Mouse (Mus musculus) heart, embryonic 14.5 days (tissue): ENCODE data around the gene Rab11fip3. TPM values are rescaled to one million over a fixed set of nuclear protein-coding genes. Genes with fewer than 3 reads are reported as not detected.

Experiments
- ATAC-seq: fragments of 200-750 bp; cut with Nextera tagmentation; 2 replicates; pipeline ENCODE4 v1.8.0; 2017; ENCODE audit warnings: low read depth, moderate TSS enrichment; ENCODE audit not compliant: insufficient number of reproducible peaks, insufficient read depth, low FRiP score
- H3K27ac ChIP-seq, 2 experiments: fragments of 200-500 bp in 1 of 2; fragments of 300-500 bp in 1 of 2; sonication (generic) in 1 of 2; replicated peaks in 1 of 2; 2 replicates each; pipeline ENCODE4 v1.5.1; 2012 to 2014; ENCODE audit warnings: low read depth in 2 of 2, low read length in 2 of 2, control low read depth in 1 of 2, mild to moderate bottlenecking in 1 of 2, mixed read lengths in 1 of 2; ENCODE audit not compliant: control insufficient read depth in 1 of 2, insufficient read depth in 1 of 2
- H3K27me3 ChIP-seq: fragments of 300-500 bp; sonication (generic); 2 replicates; pipeline ENCODE4 v1.6.1; 2014; ENCODE audit warnings: mild to moderate bottlenecking, low read length, control low read depth; ENCODE audit not compliant: control insufficient read depth, insufficient read depth
- H3K36me3 ChIP-seq: fragments of 300-500 bp; sonication (generic); 2 replicates; pipeline ENCODE4 v1.6.1; 2014; ENCODE audit warnings: mild to moderate bottlenecking, control low read depth, low read length, mixed read lengths; ENCODE audit not compliant: control insufficient read depth, insufficient read depth
- H3K4me1 ChIP-seq, 2 experiments: fragments of 200-500 bp in 1 of 2; fragments of 300-500 bp in 1 of 2; sonication (generic) in 1 of 2; 2 replicates each; pipeline ENCODE4 v1.6.1; 2012 to 2014; ENCODE audit warnings: low read length in 2 of 2, control low read depth in 1 of 2, mixed read lengths in 1 of 2; ENCODE audit not compliant: control insufficient read depth in 2 of 2, insufficient read depth in 2 of 2
- H3K4me2 ChIP-seq: fragments of 300-500 bp; sonication (generic); 2 replicates; pipeline ENCODE4 v1.6.1; 2014; ENCODE audit warnings: mild to moderate bottlenecking, low read length
- H3K4me3 ChIP-seq, 2 experiments: fragments of 200-500 bp in 1 of 2; fragments of 300-500 bp in 1 of 2; sonication (generic) in 1 of 2; 2 replicates each; pipeline ENCODE4 v1.5.1; 2012 to 2014; ENCODE audit warnings: low read length in 2 of 2, mild to moderate bottlenecking in 2 of 2, control low read depth in 1 of 2, low read depth in 1 of 2, moderate library complexity in 1 of 2; ENCODE audit not compliant: control insufficient read depth in 1 of 2, insufficient read depth in 1 of 2
- H3K9ac ChIP-seq: fragments of 300-500 bp; sonication (generic); 2 replicates; pipeline ENCODE4 v1.6.1; 2014; ENCODE audit warnings: mild to moderate bottlenecking, low read length
- H3K9me3 ChIP-seq: fragments of 300-500 bp; sonication (generic); 2 replicates; pipeline ENCODE4 v1.6.1; 2016; ENCODE audit warnings: low read length, control low read depth; ENCODE audit not compliant: control insufficient read depth
- WGBS: fragments of 180-500 bp; shearing (Covaris S2); extraction: QIAGEN DNeasy Blood & Tissue Kit; methylation state at CpG from one replicate; pipeline ENCODE4 v1.1.7; 2014; 5-methylcytosine and 5-hydroxymethylcytosine counted together
- polyA plus RNA-seq: library from polyadenylated mRNA; unstranded; fragments of >200 nt; fragmentation: Nextera tagmentation; extraction: Ambion mirVana; gene quantifications from 2 replicates; pipeline ENCODE4 v1.2.1, GENCODE M21; 2014

Gene Rab11fip3
- polyA plus RNA-seq, 1 experiment from 2014 or later = 12.8 TPM

DNA sequence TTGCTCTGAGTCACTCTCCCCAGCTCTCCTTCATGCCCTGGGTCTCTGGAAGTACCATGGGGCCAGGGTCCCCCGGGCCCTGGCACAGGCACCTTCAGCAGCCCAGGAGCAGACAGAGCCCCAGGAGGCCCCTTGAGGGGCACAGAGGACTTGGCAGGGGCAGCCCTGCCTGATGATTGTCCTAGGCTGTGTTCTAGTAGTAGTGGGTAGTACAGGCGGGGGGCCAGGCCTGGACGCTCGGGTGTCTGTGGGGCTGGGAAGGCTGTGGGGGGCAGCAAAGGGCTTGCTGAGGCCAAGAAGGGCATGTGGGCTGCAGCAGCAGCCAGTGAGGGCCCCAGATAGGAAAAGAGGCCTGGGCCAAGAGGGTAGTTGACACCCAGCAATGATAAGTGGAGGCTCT is 121.8 kb downstream of the Rab11fip3 start:
- Histone ChIP-seq H3K4me2 (no peak overlapping the region), H3K36me3 (no peaks in the 10 kb centered on the region), H3K4me1 (peaks cover 5 to 13% of the 10 kb centered on the region in 2 experiments; a peak in 3 of 4 replicates), H3K27me3 (peaks cover 31% of the 10 kb centered on the region), H3K9me3 (no peaks in the 10 kb centered on the region), H3K4me3 (no peak overlapping the region), H3K27ac (no peak overlapping the region), H3K9ac (no peak overlapping the region)
- 73% methylated on average over 4 of the region's 4 CpGs for WGBS
- ATAC-seq = no peak

DNA sequence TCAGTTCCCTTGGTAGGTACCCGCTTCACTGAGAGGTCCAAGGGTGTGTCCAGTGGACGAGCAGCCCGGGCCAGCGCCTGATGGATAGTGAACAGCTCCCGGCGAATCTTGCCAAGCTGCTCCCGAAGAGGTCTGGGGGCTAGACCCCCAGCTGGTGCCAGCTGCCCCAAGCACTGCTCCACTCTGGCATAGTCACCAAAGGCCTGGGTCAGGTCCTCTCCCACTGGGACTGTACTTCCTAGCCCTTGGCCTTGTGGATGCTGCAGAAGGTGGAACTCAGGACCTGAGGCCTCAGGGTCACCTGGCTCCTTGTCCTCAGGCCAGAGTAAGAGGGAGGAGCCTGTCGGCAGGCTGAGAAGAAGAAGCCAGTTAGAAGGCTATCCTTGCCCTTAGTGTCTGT is 122.5 kb downstream of the Rab11fip3 start:
- peaks cover 25% of the 10 kb centered on the region for H3K27me3 ChIP-seq
- H3K4me1 ChIP-seq = peaks cover 5 to 7% of the 10 kb centered on the region in 2 experiments; a peak in 3 of 4 replicates
- no peak overlapping the region for H3K4me2 ChIP-seq
- no peak for ATAC-seq
- H3K27ac ChIP-seq = no peak overlapping the region
- H3K36me3 ChIP-seq = no peaks in the 10 kb centered on the region
- WGBS = 81% methylated on average over 8 of the region's 8 CpGs
- no peak overlapping the region for H3K9ac ChIP-seq
- H3K4me3 ChIP-seq = no peak overlapping the region
- no peaks in the 10 kb centered on the region for H3K9me3 ChIP-seq

DNA sequence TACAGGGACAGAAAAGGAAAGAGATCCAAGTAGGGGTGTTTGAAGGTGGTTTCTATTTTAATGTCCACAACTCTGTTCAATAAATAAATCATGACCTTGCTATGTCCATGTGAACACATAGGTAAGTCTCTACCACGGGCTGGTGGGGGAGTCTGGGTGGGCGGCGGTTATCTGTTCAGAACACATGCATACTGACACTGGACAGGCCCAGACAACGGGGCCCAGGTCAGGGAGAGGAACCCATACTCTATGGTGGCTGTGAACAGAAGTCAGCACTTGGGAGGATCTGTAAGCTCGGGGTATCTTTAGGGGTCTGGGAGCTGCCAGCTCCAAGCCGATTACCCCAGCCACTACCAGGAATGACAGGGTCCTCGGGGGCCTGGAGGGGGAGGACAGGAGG is 123.0 kb downstream of the Rab11fip3 start:
- Histone ChIP-seq H3K27me3 (peaks cover 19% of the 10 kb centered on the region), H3K36me3 (no peaks in the 10 kb centered on the region), H3K4me1 (peaks cover 3 to 4% of the 10 kb centered on the region in 2 experiments; a peak in 2 of 4 replicates), H3K4me3 (no peak overlapping the region), H3K4me2 (no peak overlapping the region), H3K27ac (no peak overlapping the region), H3K9ac (no peak overlapping the region), H3K9me3 (no peaks in the 10 kb centered on the region)
- WGBS = 68% methylated on average over 7 of the region's 7 CpGs
- ATAC-seq = no peak

- Histone ChIP-seq H3K9me3 (no peaks in the 10 kb centered on the region), H3K27me3 (peaks cover 12% of the 10 kb centered on the region), H3K36me3 (no peaks in the 10 kb centered on the region), H3K9ac (no peak overlapping the region), H3K4me3 (no peak overlapping the region), H3K4me1 (peaks cover 4 to 6% of the 10 kb centered on the region in 2 experiments; a peak in 3 of 4 replicates), H3K27ac (no peak overlapping the region), H3K4me2 (no peak overlapping the region)
- 65% methylated on average over 9 of the region's 9 CpGs for WGBS
- ATAC-seq = no peak
Observed at GRCm38 (mm10) chr17:25945517-25946155, 123.7 kb downstream of the Rab11fip3 start.

DNA sequence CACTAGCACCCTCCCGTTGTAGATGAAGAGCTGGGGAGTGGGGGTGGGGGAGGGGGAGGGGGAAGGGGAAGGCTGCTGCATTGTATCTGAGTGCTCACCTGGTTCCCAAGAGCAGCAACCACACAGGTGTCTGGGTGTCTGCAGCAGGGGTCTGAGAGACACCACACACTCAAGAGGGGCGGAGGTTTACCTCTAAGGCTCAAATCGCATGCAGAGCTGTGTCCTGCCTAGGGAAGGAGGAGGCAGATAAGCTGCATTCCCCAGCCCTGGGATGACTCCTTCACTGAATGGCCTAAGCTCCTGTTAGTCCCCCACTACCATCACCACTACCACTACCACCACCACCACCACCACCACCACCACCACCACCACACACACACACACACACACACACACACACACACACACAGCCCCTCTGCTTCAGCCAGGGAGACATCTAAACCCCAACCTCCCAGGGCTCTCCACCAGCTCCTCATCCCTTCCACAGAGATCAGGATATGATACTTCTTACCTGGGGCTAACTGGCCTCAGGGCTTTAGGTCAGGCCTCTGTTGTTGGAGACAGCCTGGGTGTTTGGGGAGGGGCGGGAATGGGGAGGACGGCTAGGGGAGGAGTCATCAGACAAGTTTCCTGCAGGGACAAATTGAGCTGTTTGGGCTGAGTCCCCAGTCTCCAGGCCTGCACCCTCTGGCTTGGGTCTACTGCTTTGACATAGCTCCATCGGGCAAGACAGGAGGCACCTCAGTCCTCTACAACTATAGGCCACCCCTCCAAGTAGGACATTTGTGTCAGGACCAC is 124.8 kb downstream of the Rab11fip3 start, which contains the start of the genes Pigq and Nhlrc4:
Gene Pigq (minus strand): TSS at position 571 of the 798 bp plus-strand sequence.
Gene Nhlrc4 (minus strand): TSS at position 596 of the 798 bp plus-strand sequence.
- Histone ChIP-seq H3K27ac (no peak within 1 kb of the TSS), H3K4me3 (no peak within 1 kb of the TSS), H3K27me3 (peaks cover 1% of the 10 kb centered on the region), H3K36me3 (no peaks in the 10 kb centered on the region), H3K4me2 (no peak within 1 kb of the TSS), H3K9me3 (no peaks in the 10 kb centered on the region), H3K9ac (no peak within 1 kb of the TSS), H3K4me1 (peaks cover 5 to 10% of the 10 kb centered on the region in 2 experiments; a peak in 3 of 4 replicates)
- whole genome bisulfite sequencing = 37% methylated on average over 6 of the region's 6 CpGs
- ATAC-seq = no peak

DNA sequence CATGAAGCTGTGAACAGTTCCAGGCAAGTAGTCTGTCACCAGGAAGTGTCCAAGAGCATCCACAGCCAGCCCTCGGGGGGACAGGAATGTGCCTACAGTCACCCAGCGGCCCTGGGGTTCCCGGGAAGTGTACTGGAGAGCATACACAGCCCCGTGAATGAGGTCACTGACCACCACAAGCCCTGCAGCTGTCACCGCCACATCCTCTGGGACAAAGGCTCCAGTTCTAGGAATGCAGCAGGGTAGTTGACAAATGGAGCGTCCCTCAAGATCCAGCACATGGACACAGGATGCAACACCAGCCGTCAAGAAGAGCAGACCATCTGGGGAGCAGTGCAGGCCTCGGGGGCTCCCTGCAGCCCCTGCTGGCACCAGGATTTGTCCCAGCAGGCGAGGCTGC is 125.6 kb downstream of the Rab11fip3 start:
- Histone ChIP-seq H3K27ac (no peak overlapping the region), H3K36me3 (peaks cover 4% of the 10 kb centered on the region), H3K27me3 (no peaks in the 10 kb centered on the region), H3K4me2 (no peak overlapping the region), H3K9ac (no peak overlapping the region), H3K4me1 (peaks cover 5 to 10% of the 10 kb centered on the region in 2 experiments; a peak in 3 of 4 replicates), H3K4me3 (no peak overlapping the region), H3K9me3 (no peaks in the 10 kb centered on the region)
- no peak for ATAC-seq
- WGBS = 63% methylated on average over 9 of the region's 9 CpGs

DNA sequence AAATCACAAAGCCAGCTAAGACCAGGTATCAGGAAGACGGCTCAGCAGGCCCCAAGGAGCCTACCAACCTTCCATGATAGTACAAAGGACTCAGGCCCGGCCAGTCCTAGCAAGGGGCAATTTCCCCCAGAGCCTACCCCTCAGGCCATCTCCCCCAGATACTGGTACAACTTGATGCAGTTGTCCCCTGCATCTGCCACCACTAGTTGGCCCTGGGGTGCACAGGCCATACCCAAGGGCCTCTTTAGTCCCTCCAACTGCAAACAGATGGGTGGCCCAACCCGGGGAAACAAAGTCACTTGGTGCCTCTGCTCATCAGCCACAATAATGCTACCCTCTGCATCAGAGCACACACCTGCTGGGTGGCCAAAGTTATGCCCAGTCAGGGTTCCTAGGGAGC is 126.1 kb downstream of the Rab11fip3 start:
- peaks cover 5 to 10% of the 10 kb centered on the region in 2 experiments; a peak in 3 of 4 replicates for H3K4me1 ChIP-seq
- no peak overlapping the region for H3K27ac ChIP-seq
- H3K36me3 ChIP-seq = peaks cover 7% of the 10 kb centered on the region
- no peak overlapping the region for H3K4me2 ChIP-seq
- no peak overlapping the region for H3K4me3 ChIP-seq
- no peaks in the 10 kb centered on the region for H3K27me3 ChIP-seq
- no peaks in the 10 kb centered on the region for H3K9me3 ChIP-seq
- 71% methylated on average over 3 of the region's 3 CpGs for WGBS
- ATAC-seq = no peak
- H3K9ac ChIP-seq = no peak overlapping the region
